Mouse (Mus musculus) 3134 (cell line): Measurements from ENCODE around the gene Sall1.

Experiments used
- DNase-seq: peaks from one replicate; pipeline ENCODE4 v3.0.0-alpha.2; 2011; ENCODE audit warnings: low spot score; ENCODE audit not compliant: insufficient read length; ENCODE audit errors: extremely low read depth

Gene Sall1

DNA sequence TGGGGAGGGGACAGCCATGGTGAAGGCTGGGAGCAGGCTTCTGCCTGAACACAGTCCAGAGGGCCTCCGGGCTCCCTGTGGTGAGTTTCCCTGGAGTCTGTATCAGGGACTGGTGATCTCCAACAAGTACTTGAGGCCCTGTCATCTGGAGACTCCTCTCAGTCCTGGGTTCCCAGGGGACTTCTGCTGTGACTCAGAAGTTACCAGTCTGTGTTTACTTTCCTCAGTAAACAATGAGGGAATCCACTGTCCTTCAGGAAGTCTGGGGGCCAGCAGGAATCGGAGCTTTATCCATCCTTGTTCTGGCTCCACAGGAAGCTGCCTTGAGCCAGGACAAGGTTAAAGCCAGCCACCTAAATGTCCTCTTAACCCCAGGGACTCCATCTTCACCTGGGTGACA lies 41.8 kb downstream of the Sall1 start:
- no peak for DNase-seq

DNA sequence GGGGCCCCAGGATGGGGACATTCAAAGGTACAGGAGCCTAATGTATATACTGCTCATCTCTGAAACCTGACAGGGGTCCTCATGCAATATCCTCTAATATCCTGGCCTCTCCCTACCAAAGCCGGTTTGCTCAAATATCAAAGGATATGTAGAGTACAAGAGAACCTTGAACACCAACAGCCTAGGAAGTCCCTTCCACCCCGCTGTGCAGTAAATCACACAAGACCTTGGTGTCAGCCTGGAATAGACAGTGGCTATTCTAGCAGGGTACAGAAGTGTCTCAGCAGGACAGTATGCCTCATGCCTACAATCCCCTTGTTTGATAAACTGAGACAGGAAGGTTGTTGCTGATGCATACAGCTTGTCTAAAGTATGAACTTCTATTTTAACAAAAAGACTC lies 46.7 kb downstream of the Sall1 start:
- DNase-seq: no peak

DNA sequence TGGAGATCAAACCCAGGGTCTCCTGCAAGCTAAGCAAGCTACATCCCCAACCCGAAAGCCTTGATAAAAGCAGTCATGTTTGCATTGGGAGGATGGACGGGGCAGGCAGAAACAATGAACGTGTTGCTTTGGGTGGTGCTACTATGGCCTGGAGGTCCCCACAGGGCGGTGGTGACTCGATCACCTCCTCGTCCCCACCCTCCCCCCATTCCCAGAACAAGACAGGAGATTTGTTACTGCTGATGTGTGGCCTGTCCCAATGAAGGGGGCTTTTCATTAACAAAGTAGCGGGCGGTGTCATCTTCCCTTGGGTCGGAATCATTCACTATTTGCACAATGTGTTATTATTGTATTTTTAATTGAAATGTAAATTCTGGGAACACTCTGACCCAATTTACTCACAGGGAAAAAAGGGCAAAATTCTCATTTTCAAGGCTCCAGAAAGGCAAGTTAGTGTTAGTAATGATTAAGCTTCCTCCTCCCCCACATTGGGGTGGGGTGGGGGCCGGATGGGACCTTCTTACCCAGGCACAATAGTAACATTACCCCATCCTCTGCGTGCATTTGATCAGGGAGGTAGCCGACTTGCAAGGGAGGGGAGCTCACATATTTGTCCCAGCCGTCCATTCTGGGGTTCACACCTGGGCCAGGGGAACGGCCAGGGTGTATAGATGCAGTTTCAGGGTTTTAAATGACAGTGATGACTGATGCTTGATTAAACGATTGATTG lies 52.0 kb downstream of the Sall1 start:
- DNase-seq: no peak

DNA sequence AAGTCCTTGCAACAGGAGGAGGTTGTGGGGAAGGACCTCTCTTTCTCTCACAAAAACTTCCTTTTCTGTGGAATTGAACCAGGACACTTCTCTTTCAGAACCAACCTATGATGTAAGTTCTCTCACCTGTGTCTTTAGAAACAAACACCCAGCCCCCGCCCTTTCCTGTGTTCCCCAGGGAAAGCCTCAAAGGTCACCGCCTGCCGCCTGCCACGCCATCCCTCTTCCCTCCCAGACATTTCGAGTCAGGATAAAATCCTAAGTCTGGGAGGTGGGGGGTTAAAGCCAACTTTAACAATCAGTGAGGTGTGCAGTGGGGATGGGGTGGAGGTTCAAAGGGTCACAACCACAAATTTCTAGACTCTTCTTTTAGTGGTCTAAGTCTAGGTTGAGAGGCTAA lies 52.8 kb downstream of the Sall1 start:
- no peak for DNase-seq

DNA sequence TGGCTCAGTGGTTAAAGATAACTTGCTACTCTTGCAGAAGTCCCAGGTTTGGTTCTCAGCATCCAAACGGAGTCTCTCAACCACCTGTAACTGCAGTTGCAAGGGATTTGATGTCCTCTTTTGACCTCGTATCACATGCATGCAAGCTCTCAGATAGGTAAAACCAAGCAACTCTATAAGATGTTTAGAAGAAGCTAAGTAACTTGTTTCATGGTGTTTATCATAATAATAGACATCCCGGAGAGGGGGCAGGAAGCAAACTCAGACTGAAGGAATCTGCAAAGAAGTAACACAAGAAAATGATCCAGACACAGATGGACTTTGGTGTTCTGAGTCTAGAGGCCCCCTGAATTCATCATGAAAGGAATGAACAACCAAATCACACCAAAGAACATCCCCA lies 55.0 kb downstream of the Sall1 start:
- no peak for DNase-seq

DNA sequence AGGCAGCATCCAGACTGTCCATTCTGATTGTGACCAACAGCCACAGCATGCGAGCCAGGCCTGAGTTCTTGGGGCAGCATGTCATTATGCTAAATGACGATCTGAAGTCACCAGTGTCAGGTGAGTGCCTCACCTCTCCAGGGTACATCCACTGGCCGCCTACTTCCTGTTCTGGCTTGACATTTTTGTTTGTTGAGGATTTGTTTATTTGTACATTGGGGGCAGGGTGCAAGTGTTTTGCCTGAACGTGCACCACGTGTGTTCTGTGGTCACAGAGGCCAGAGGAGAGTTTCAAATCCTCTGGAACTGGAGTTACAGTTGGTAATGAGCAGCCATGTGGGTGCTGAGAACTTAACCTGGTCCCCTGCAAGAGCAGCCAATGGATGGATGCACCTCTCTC lies 60.5 kb downstream of the Sall1 start:
- DNase-seq: no peak
